Mouse (Mus musculus): ENCODE data around the gene Ccnk.

The Ccnk gene

GRCm38 (mm10) chr12:108187541-108188091 is 8.2 kb downstream of the Ccnk start:
- no peak for DNase-seq (ENCODE audit: low spot score in 2 of 2)

- DNase-seq (ENCODE audit: low spot score in 2 of 2), result no peak
Measured at GRCm38 (mm10) chr12:108193878-108194277, 14.5 kb downstream of the Ccnk start.

- no peak for DNase-seq (ENCODE audit: low spot score in 2 of 2)
Measured at GRCm38 (mm10) chr12:108195761-108196160, 16.4 kb downstream of the Ccnk start.

- no peak for DNase-seq (ENCODE audit: low spot score in 2 of 2)
Measured at GRCm38 (mm10) chr12:108198447-108198846, 19.1 kb downstream of the Ccnk start.

GRCm38 (mm10) chr12:108200094-108200493 is 20.7 kb downstream of the Ccnk start:
- DNase-seq (ENCODE audit: low spot score in 2 of 2), result no peak

GRCm38 (mm10) chr12:108203895-108204294 is 24.5 kb downstream of the Ccnk start:
- no peak for DNase-seq (ENCODE audit: low spot score in 2 of 2)

GRCm38 (mm10) chr12:108204978-108205377 is 25.6 kb downstream of the Ccnk start:
- no peak for DNase-seq (ENCODE audit: low spot score in 2 of 2)

GRCm38 (mm10) chr12:108206641-108207040 is 27.3 kb downstream of the Ccnk start:
- peak; percentile 84 to 92 for DNase-seq (ENCODE audit: low spot score in 2 of 2)

GRCm38 (mm10) chr12:108208216-108208615 is 28.8 kb downstream of the Ccnk start:
- no peak for DNase-seq (ENCODE audit: low spot score in 2 of 2)

- DNase-seq (ENCODE audit: low spot score in 2 of 2), result peak in 1 of 2 experiments; percentile 83
Measured at GRCm38 (mm10) chr12:108208726-108209438, 29.5 kb downstream of the Ccnk start.

- DNase-seq (ENCODE audit: low spot score in 2 of 2), result no peak
Measured at GRCm38 (mm10) chr12:108210623-108211022, 31.2 kb downstream of the Ccnk start.

GRCm38 (mm10) chr12:108212071-108212470 is 32.7 kb downstream of the Ccnk start:
- DNase-seq (ENCODE audit: low spot score in 2 of 2), result no peak

- DNase-seq (ENCODE audit: low spot score in 2 of 2), result no peak
Measured at GRCm38 (mm10) chr12:108212476-108212875, 33.1 kb downstream of the Ccnk start.

- DNase-seq (ENCODE audit: low spot score in 2 of 2), result no peak
Measured at GRCm38 (mm10) chr12:108213090-108214041, 34.0 kb downstream of the Ccnk start.

GRCm38 (mm10) chr12:108215090-108215489 is 35.7 kb downstream of the Ccnk start:
- DNase-seq (ENCODE audit: low spot score in 2 of 2), result no peak

GRCm38 (mm10) chr12:108216611-108217370 is 37.4 kb downstream of the Ccnk start:
- no peak for DNase-seq (ENCODE audit: low spot score in 2 of 2)

GRCm38 (mm10) chr12:108217572-108217971 is 38.2 kb downstream of the Ccnk start:
- DNase-seq (ENCODE audit: low spot score in 2 of 2), result peak in 1 of 2 experiments; percentile 66

- no peak for DNase-seq (ENCODE audit: low spot score in 2 of 2)
Measured at GRCm38 (mm10) chr12:108219163-108219562, 39.8 kb downstream of the Ccnk start.

- no peak for DNase-seq (ENCODE audit: low spot score in 2 of 2)
Measured at GRCm38 (mm10) chr12:108219825-108220616, 40.6 kb downstream of the Ccnk start.

GRCm38 (mm10) chr12:108220621-108221020 is 41.2 kb downstream of the Ccnk start:
- DNase-seq (ENCODE audit: low spot score in 2 of 2), result no peak

- peak in 1 of 2 experiments; percentile 79 for DNase-seq (ENCODE audit: low spot score in 2 of 2)
Measured at GRCm38 (mm10) chr12:108221206-108221605, 41.8 kb downstream of the Ccnk start.

Data from cerebellum, postnatal 4 days (tissue).